Mouse (Mus musculus) heart, adult 2 months (tissue): Measurements from ENCODE around the gene Mtmr4.

Experiments used
- CTCF ChIP-seq: fragments of 200-600 bp; IDR thresholded peaks from 2 replicates; pipeline ENCODE4 v1.8.1; 2022; ENCODE audit warnings: antibody characterized with exemption, mild to moderate bottlenecking, moderate library complexity
- EP300 ChIP-seq: fragments of 200-500 bp; IDR thresholded peaks from 2 replicates; pipeline ENCODE4 v1.6.1; 2011; ENCODE audit warnings: low read depth, low read length, control low read depth; ENCODE audit not compliant: insufficient read depth
- POLR2A ChIP-seq: fragments of 200-500 bp; IDR thresholded peaks from 2 replicates; pipeline ENCODE4 v1.6.1; 2011; ENCODE audit warnings: mild to moderate bottlenecking, low read depth, low read length, control low read depth; ENCODE audit not compliant: insufficient read depth

- TF ChIP-seq CTCF = no peak
- no peak for TF ChIP-seq POLR2A
- TF ChIP-seq EP300 = no peak
Observed at GRCm38 (mm10) chr11:87587211-87587874, 4.6 kb upstream of the Mtmr4 start.
